Mouse (Mus musculus): ENCODE data around the gene Plxdc2.

Plxdc2 gene

DNA sequence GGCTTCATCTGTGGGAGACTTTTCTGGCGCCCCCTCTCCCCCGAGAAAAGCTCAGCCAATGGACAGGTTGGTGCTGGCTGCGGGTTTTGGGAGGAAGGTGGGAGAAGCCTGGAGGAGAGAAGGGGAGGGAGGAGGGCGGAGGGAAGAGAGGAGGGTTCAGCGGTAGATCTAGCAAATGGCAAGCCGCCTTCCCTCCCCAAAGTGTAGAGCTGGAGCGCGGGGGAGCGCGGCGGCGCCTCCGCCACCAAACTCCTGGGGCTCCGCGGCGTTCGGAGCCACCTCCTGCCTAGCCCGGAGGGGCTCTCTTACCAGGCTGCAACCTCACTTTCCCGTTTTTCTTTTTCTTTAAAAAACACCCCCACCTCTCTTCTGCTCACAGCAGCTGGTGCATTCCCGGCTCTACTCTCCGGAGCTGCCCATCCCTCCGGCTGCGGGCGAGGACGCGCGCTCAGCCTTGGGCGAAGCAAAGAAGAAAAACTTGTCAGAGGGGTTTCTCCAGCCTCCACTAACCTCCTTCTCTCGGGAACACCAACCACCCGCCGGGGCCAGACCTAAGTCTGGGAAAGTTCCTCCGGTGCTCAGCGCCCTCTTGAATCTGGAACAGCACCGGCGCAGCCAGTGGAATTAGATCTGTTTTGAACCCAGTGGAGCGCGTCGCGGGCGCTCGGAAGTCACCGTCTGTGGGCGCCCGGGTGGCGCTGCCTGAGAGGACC lies at the start of gene Plxdc2:
TSS of gene Plxdc2 (plus strand) at position 199 of the 713 bp plus-strand sequence.
- peak; percentile 97 for DNase-seq (ENCODE audit: low read depth, low spot score)

DNA sequence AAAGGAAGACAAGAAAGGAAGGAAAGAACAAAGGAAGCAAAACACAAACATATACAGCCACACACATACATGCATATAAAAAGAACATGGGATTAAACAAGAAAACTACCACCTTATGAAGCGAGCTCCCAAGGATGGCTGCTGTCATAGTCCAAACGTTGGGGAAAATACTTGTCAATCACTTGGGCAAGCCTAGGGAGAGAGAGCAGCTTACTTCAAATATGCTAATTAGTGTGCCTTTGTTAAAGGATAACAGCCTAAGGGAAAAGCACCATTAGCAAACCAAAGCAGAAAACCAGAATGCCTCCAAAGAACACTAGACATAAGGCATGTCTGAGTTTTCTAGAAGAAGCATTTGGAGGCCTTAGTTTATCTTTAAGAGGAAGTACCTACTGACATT lies 45.7 kb upstream of the Plxdc2 start:
- no peak for DNase-seq (ENCODE audit: low read depth, low spot score)

- DNase-seq (ENCODE audit: low read depth, low spot score): peak; percentile 61
Measured at GRCm38 (mm10) chr2:16312400-16313070, 43.6 kb upstream of the Plxdc2 start.

DNA sequence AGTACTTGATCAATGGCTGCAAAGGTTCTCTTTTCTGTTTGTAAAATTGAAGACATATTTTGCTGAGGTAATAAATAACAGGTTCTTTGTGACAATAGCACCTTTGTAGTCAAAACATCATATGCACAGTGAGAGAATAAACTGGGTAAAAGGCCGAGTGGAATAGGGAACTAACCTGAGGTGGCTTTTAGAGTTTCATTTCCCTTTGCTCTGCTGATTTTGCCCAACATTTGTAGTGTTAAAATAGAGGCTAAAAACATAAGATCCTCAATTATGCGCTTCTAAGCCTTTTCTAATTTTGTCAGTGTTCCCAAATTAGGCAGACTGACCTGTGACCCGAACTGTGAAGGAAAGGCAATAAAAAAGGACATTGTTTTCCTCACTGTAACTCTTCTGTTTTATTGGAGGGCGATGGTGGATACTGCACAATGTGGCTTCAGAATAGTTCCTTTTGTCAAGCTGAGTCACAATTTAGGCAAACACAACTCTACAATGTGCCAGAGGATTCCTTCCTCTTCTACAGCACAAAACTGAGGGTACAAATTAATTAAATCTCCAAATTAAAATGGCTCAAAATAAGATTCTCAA lies 20.8 kb upstream of the Plxdc2 start:
- peak; percentile 86 for DNase-seq (ENCODE audit: low read depth, low spot score)

DNA sequence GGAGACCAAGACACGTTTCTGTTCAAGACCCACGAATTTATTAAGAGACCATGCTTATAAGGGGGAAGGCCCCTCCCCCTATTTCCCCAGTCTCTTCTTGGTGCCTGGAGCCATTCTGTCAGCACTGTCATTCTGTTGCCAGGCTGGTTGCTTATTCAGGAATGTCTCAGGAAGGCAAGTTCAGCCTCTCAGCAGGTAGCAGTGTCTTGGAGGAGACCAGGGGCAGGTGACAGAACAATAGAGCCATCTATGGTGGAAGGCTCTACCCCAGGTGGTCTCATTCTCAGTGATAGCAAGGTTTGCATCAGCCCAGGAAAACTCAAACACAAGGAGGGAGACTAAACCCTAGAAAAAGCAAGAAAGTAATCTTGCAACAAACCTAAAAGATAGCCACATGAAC lies 11.5 kb upstream of the Plxdc2 start:
- no peak for DNase-seq (ENCODE audit: low read depth, low spot score)

DNA sequence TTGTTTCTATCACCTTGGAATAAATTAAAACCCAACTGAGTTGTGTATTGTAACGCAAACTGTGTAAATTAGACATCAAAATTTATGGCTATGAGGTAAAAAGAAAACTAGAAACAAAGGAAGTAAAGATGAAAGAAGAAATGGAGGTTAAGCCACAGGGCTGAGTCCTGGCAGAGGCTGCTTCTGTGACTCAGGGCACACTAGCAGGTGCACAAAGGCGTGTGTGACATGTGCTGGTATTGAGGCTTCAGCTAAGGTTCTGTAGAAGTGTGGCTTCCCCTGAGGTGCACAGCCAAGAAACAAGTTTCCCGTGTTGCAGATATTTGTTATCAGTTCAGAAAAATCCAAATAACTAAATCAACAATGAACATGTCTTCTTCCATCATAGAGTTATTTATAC lies 5.0 kb upstream of the Plxdc2 start:
- DNase-seq (ENCODE audit: low read depth, low spot score): no peak

DNA sequence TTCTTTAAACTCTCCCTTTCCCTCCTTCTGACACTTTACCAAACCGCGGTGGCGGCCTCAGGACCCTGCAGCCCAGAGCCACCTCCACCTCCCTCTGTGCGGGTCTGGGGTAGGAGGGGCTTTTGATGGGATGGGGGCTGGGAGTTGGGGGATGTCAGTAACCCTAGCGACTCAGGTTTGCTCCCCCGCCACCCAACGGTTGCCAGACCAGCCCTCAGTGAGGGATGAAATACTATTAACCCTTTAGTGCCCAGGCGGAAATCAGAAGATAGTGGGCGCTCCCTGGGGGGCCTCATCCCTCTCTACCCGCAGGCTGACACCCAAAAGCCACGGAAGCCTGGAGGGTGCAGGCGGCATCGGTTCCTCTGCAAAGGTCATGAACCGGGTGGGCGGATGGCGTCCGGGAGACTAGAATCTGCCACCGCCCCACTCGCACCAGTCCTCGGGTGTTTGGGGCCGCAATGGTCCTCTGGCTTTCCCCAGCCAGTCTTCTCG lies 446 bp upstream of the Plxdc2 start:
- peak; percentile 53 for DNase-seq (ENCODE audit: low read depth, low spot score)

DNA sequence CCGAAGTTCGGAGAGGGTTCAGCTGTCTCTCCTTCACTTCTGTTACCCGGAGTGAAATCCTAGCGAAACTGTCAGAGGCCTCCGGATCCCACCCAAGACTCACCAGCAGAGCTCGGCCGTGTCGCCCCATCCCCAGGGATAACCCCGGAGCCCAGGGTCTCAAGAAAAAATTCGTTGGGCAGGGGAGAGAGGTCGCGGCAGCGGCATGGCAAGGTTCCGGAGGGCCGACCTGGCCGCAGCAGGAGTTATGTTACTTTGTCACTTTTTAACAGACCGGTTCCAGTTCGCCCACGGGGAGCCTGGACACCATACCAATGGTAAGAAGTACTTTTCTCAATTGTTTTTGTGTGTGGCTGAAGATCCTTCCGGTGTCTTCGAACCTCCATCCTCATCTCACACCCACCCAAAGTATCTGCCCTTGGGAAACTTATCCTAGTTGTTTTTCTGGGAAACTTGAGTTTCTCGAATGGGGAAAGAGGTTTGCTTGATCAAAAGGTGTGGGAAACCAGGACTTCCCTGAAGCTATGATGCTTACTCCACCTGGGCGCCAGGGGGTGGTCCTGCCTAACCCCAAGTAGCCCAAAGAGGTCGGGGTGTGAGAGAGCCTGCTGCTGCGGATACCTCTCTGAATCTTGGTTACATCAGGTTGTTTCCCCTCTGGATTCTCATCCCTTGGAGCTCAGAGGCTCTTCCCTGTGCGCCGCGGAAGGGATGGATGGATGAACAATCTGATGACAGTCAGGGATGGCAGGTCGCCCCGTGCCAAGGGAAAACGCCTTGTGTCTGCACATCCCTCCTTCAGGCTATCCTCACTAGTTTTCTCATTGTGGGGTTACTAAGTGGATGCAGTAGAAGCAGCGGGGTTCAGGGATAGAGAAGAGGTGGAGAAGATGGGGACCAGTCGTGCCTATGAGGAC lies 1.1 kb downstream of the Plxdc2 start:
- peak; percentile 57 for DNase-seq (ENCODE audit: low read depth, low spot score)

- DNase-seq (ENCODE audit: low read depth, low spot score): no peak
Measured at GRCm38 (mm10) chr2:16357946-16358345, 1.8 kb downstream of the Plxdc2 start.

GRCm38 (mm10) chr2:16359341-16359928 lies 3.3 kb downstream of the Plxdc2 start:
- DNase-seq (ENCODE audit: low read depth, low spot score): peak; percentile 81

DNA sequence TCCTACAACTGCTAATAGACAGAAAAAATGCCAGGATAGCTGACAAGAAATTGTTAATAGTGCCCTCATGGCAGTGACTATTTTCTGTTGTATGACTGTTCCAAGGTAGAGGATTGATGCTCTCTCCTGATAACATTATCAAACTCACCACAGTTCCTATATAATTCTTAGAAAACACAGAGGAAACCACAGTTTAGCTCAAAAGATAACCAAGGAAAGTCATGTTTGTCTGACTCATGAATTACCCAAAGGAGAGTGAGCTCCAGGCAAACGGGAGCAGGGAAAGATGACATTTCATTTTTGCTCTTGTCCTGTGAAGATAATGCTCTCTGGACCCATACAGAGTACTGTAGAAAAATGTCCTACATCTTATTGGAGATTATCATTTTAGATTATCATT lies 8.6 kb downstream of the Plxdc2 start:
- DNase-seq (ENCODE audit: low read depth, low spot score): no peak

GRCm38 (mm10) chr2:16365830-16366401 lies 9.8 kb downstream of the Plxdc2 start:
- DNase-seq (ENCODE audit: low read depth, low spot score): no peak

- DNase-seq (ENCODE audit: low read depth, low spot score): no peak
Measured at GRCm38 (mm10) chr2:16370419-16370818, 14.3 kb downstream of the Plxdc2 start.

GRCm38 (mm10) chr2:16374288-16374687 lies 18.2 kb downstream of the Plxdc2 start:
- DNase-seq (ENCODE audit: low read depth, low spot score): no peak

- DNase-seq (ENCODE audit: low read depth, low spot score): peak; percentile 46
Measured at GRCm38 (mm10) chr2:16386206-16386605, 30.1 kb downstream of the Plxdc2 start.

- no peak for DNase-seq (ENCODE audit: low read depth, low spot score)
Measured at GRCm38 (mm10) chr2:16386692-16387091, 30.6 kb downstream of the Plxdc2 start.

DNA sequence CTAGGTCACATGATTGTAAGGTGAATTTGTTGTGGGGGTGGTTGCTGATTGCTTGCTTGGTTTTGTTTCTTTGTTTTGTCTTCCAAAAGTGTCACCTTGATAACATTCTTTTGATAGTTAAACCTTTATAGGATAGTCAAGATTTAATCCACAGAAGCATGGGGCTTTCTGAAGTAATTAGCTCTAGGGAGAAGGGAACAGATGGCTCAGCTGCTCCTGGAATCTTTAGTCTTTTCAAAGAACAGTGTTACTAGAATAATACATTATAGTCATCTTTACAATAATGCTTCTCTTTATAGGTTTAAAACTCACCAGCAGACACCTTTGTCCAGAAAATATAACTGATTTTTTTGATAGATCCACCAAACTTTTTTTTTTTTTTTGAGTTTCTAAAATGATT lies 31.7 kb downstream of the Plxdc2 start:
- DNase-seq (ENCODE audit: low read depth, low spot score): peak; percentile 63

GRCm38 (mm10) chr2:16397501-16397900 lies 41.4 kb downstream of the Plxdc2 start:
- no peak for DNase-seq (ENCODE audit: low read depth, low spot score)

DNA sequence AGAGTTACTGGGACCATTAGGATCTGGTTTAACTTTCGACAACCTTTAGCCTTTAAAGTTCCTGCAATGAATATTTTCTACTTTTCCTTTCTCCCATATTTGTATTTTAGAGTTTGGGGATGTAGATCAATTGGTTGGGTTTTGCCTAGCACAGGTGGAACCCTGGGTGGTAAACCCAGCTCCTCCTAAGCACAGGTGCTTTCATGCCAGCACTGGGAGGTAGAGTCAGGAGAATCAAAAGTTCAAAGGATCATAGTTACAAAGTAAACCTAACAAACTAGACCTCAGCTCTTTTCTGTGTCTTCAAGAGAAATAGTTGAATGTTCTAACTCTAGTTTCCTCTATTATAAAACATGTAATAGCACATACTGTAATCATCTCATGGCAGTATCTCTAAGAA lies 41.9 kb downstream of the Plxdc2 start:
- no peak for DNase-seq (ENCODE audit: low read depth, low spot score)

GRCm38 (mm10) chr2:16398896-16399295 lies 42.8 kb downstream of the Plxdc2 start:
- DNase-seq (ENCODE audit: low read depth, low spot score): no peak

GRCm38 (mm10) chr2:16406508-16406907 lies 50.4 kb downstream of the Plxdc2 start:
- no peak for DNase-seq (ENCODE audit: low read depth, low spot score)
